Mouse (Mus musculus): ENCODE data around the gene Pcolce. TPM values are rescaled to one million over a fixed set of nuclear protein-coding genes. Genes with fewer than 3 reads are reported as not detected.

Pcolce gene
- total RNA-seq, 2 experiments from 2014 or later: not detected

Other genes with a start within 250 kb of the Pcolce start
- gene Zan, start 136.7 kb downstream of the Pcolce start, total RNA-seq (2014; fragmentation: Nextera tagmentation): 0.02 and 0.92 TPM in 2 replicates
- 0.05 and 0.11 TPM in 2 replicates for gene Zan, start 136.7 kb downstream of the Pcolce start, total RNA-seq (2017)
- gene Pop7, start 111.3 kb downstream of the Pcolce start, total RNA-seq (2014; fragmentation: Nextera tagmentation): 51.2 and 51.5 TPM in 2 replicates
- 26.6 and 34.2 TPM in 2 replicates for gene Pop7, start 111.3 kb downstream of the Pcolce start, total RNA-seq (2017)
- gene Gigyf1, start 95.2 kb downstream of the Pcolce start, total RNA-seq (2014; fragmentation: Nextera tagmentation): 19.8 and 39.2 TPM in 2 replicates
- 7.9 and 10.8 TPM in 2 replicates for gene Gigyf1, start 95.2 kb downstream of the Pcolce start, total RNA-seq (2017)
- not detected in 2 replicates for gene Epo, start 80.5 kb downstream of the Pcolce start, total RNA-seq (2014; fragmentation: Nextera tagmentation)
- gene Epo, start 80.5 kb downstream of the Pcolce start, total RNA-seq (2017): not detected in 2 replicates
- gene Gnb2, start 80.3 kb downstream of the Pcolce start, total RNA-seq (2014; fragmentation: Nextera tagmentation): 367 and 396 TPM in 2 replicates
- 155 and 173 TPM in 2 replicates for gene Gnb2, start 80.3 kb downstream of the Pcolce start, total RNA-seq (2017)
- gene Actl6b, start 60.3 kb downstream of the Pcolce start, total RNA-seq (2014; fragmentation: Nextera tagmentation): not detected in 2 replicates
- gene Actl6b, start 60.3 kb downstream of the Pcolce start, total RNA-seq (2017): not detected in 2 replicates
- 166 and 215 TPM in 2 replicates for gene Tfr2, start 43.9 kb downstream of the Pcolce start, total RNA-seq (2014; fragmentation: Nextera tagmentation)
- gene Tfr2, start 43.9 kb downstream of the Pcolce start, total RNA-seq (2017): 94.7 and 144 TPM in 2 replicates
- 258 and 312 TPM in 2 replicates for gene Mospd3, start 12.7 kb downstream of the Pcolce start, total RNA-seq (2014; fragmentation: Nextera tagmentation)
- gene Mospd3, start 12.7 kb downstream of the Pcolce start, total RNA-seq (2017): 15.8 and 18.8 TPM in 2 replicates
- not detected in 2 replicates for gene Fbxo24, start 15.2 kb upstream of the Pcolce start, total RNA-seq (2014; fragmentation: Nextera tagmentation)
- gene Fbxo24, start 15.2 kb upstream of the Pcolce start, total RNA-seq (2017): not detected in 2 replicates
- 56.4 and 79.5 TPM in 2 replicates for gene Lrch4, start 15.3 kb upstream of the Pcolce start, total RNA-seq (2014; fragmentation: Nextera tagmentation)
- gene Lrch4, start 15.3 kb upstream of the Pcolce start, total RNA-seq (2017): 13.9 and 14.7 TPM in 2 replicates
- gene Gm20605, start 15.4 kb upstream of the Pcolce start, total RNA-seq (2014; fragmentation: Nextera tagmentation): 19.5 and 22.4 TPM in 2 replicates
- gene Gm20605, start 15.4 kb upstream of the Pcolce start, total RNA-seq (2017): 2.8 and 3.1 TPM in 2 replicates
- 45.8 and 69.9 TPM in 2 replicates for gene Sap25, start 27.6 kb upstream of the Pcolce start, total RNA-seq (2014; fragmentation: Nextera tagmentation)
- 10.0 and 12.9 TPM in 2 replicates for gene Sap25, start 27.6 kb upstream of the Pcolce start, total RNA-seq (2017)
- not detected in 2 replicates for gene Irs3, start 31.9 kb upstream of the Pcolce start, total RNA-seq (2014; fragmentation: Nextera tagmentation)
- 0.80 TPM in 1 of 2 replicates, not detected in the other for gene Irs3, start 31.9 kb upstream of the Pcolce start, total RNA-seq (2017)
- gene Agfg2, start 70.9 kb upstream of the Pcolce start, total RNA-seq (2014; fragmentation: Nextera tagmentation): 22.7 and 37.5 TPM in 2 replicates
- 17.0 TPM in 2 replicates for gene Agfg2, start 70.9 kb upstream of the Pcolce start, total RNA-seq (2017)
- 0.57 TPM in 1 of 2 replicates, not detected in the other for gene Nyap1, start 127.8 kb upstream of the Pcolce start, total RNA-seq (2014; fragmentation: Nextera tagmentation)
- not detected in 2 replicates for gene Nyap1, start 127.8 kb upstream of the Pcolce start, total RNA-seq (2017)
- gene Tsc22d4, start 131.9 kb upstream of the Pcolce start, total RNA-seq (2014; fragmentation: Nextera tagmentation): 45.4 and 55.2 TPM in 2 replicates
- 43.0 and 66.3 TPM in 2 replicates for gene Tsc22d4, start 131.9 kb upstream of the Pcolce start, total RNA-seq (2017)
- gene Ppp1r35, start 165.1 kb upstream of the Pcolce start, total RNA-seq (2014; fragmentation: Nextera tagmentation): 40.6 and 60.7 TPM in 2 replicates
- 30.0 and 60.2 TPM in 2 replicates for gene Ppp1r35, start 165.1 kb upstream of the Pcolce start, total RNA-seq (2017)
- 59.2 and 84.0 TPM in 2 replicates for gene Mepce, start 173.9 kb upstream of the Pcolce start, total RNA-seq (2014; fragmentation: Nextera tagmentation)
- gene Mepce, start 173.9 kb upstream of the Pcolce start, total RNA-seq (2017): 22.0 and 26.7 TPM in 2 replicates
- 4.2 and 5.5 TPM in 2 replicates for gene Zcwpw1, start 174.0 kb upstream of the Pcolce start, total RNA-seq (2014; fragmentation: Nextera tagmentation)
- 7.8 and 18.7 TPM in 2 replicates for gene Zcwpw1, start 174.0 kb upstream of the Pcolce start, total RNA-seq (2017)
- 6.5 TPM in 1 of 2 replicates, not detected in the other for gene Pilra, start 222.5 kb upstream of the Pcolce start, total RNA-seq (2014; fragmentation: Nextera tagmentation)
- gene Pilra, start 222.5 kb upstream of the Pcolce start, total RNA-seq (2017): not detected in 2 replicates
- not detected in 2 replicates for gene Pilrb1, start 244.3 kb upstream of the Pcolce start, total RNA-seq (2014; fragmentation: Nextera tagmentation)
- not detected in 2 replicates for gene Pilrb1, start 244.3 kb upstream of the Pcolce start, total RNA-seq (2017)

Data from megakaryocyte-erythroid progenitor cell, adult 5-6 weeks (primary cell).